Mouse (Mus musculus): ENCODE measurements around the gene Patl2. TPM values are rescaled to one million over a fixed set of nuclear protein-coding genes. Genes with fewer than 3 reads are reported as not detected.
"Not testable (repeated sequence)": the region's sequence is repeated elsewhere in the genome, so short reads cannot be mapped to it uniquely, and the experiment has no call there.

The Patl2 gene
- polyA plus RNA-seq, 1 experiment from 2014 or later, result not detected

DNA sequence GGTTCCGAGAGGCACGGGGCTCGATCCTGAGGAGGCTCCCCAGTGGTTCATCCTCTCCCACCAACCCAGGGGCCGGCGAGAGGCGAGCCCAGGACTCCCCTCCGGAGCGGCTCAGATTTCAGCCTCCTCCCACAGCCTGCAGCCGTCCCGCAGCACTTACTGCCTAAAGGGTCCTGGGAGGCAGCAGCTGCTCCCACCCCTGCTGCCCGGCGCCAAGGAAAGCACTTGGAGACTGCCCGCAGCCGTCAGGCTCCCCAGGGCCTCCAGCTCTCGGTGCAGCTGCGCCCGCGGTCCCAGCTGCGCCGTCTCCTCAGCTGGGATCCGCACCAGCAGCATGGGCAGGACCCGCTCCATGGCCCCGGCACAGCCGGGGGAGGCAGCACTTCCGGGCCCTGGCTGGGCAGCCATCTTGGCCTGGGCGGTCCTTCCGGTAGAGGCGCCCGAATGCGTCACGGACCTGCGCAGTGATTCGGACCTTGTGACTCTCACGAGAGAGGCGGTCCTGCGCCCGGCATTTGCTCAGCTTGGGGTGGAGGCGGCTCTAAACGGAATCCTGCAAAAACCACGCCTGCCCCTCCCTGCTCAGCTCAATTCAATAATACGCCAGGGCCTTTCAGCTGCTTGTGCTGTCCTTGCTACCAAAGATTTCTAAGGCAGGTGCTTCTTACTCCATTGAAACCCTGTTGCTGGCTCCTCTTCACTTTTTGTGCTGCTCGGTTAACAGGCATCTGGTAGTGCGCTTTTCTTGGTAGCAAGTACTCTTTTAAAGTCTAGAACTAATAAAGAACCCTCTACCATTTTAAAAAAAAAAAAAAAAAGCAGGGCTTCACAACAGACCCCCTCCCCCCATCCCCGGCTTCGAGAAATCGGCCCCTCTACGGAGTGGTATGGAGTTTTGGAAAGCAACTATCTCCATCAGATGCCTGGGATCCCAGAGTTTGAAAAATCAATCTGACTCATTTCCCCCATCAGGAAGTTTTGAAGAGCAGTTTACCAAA, 67.7 kb downstream of the Patl2 start, which contains the start of gene Spg11:
TSS of gene Spg11 (minus strand) at position 426 of the 998 bp plus-strand sequence.
- no peaks in the 10 kb centered on the region for H3K9me3 ChIP-seq (ENCODE audit: control insufficient read depth, low read length)
- H3K27me3 ChIP-seq (ENCODE audit: control insufficient read depth, insufficient read depth, low read length), result no peaks in the 10 kb centered on the region
- no peaks in the 10 kb centered on the region for H3K36me3 ChIP-seq (ENCODE audit: control insufficient read depth, insufficient read depth, low read length)
- peak within 1 kb of the TSS; percentile 95 for H3K27ac ChIP-seq (ENCODE audit: low read depth, low read length)
- H3K4me2 ChIP-seq, result peak within 1 kb of the TSS; percentile 62
- ATAC-seq (ENCODE audit: low FRiP score), result peak; percentile 99
- H3K4me1 ChIP-seq (ENCODE audit: control insufficient read depth, insufficient read depth, low read length), result peaks cover 9% of the 10 kb centered on the region; the same call in 1 of the 2 replicates
- WGBS, result 1% methylated on average over 47 of the region's 47 CpGs
- peak; percentile 98 for DNase-seq (ENCODE audit: low spot score, missing footprints)
- H3K9ac ChIP-seq (ENCODE audit: low read length), result peak within 1 kb of the TSS; percentile 97
- H3K4me3 ChIP-seq (ENCODE audit: low read depth, low read length), result peak within 1 kb of the TSS; percentile 83

- 98% methylated on average over 2 of the region's 2 CpGs for WGBS
- Histone ChIP-seq H3K4me2 (peak overlapping the region; percentile 62), H3K4me1 (ENCODE audit: control insufficient read depth, insufficient read depth, low read length) (peaks cover 9% of the 10 kb centered on the region; the same call in 1 of the 2 replicates), H3K27ac (ENCODE audit: low read depth, low read length) (no peak overlapping the region), H3K27me3 (ENCODE audit: control insufficient read depth, insufficient read depth, low read length) (no peaks in the 10 kb centered on the region), H3K36me3 (ENCODE audit: control insufficient read depth, insufficient read depth, low read length) (no peaks in the 10 kb centered on the region), H3K9me3 (ENCODE audit: control insufficient read depth, low read length) (no peaks in the 10 kb centered on the region), H3K4me3 (ENCODE audit: low read depth, low read length) (peak overlapping the region; percentile 83; the same call in 1 of the 2 replicates), H3K9ac (ENCODE audit: low read length) (no peak overlapping the region)
- DNase-seq (ENCODE audit: low spot score, missing footprints) (no peak), ATAC-seq (ENCODE audit: low FRiP score) (no peak)
These were observed 69.1 kb downstream of the Patl2 start for GRCm38 (mm10) chr2:122116888-122117287.

- WGBS, result 90% methylated on average over 4 of the region's 4 CpGs
- no peak overlapping the region for H3K4me2 ChIP-seq
- no peak overlapping the region for H3K4me3 ChIP-seq (ENCODE audit: low read depth, low read length)
- no peaks in the 10 kb centered on the region for H3K27me3 ChIP-seq (ENCODE audit: control insufficient read depth, insufficient read depth, low read length)
- H3K27ac ChIP-seq (ENCODE audit: low read depth, low read length), result no peak overlapping the region
- no peak for DNase-seq (ENCODE audit: low spot score, missing footprints)
- no peak for ATAC-seq (ENCODE audit: low FRiP score)
- H3K9ac ChIP-seq (ENCODE audit: low read length), result no peak overlapping the region
- H3K4me1 ChIP-seq (ENCODE audit: control insufficient read depth, insufficient read depth, low read length), result no peaks in the 10 kb centered on the region
- no peaks in the 10 kb centered on the region for H3K9me3 ChIP-seq (ENCODE audit: control insufficient read depth, low read length)
- peaks cover 8% of the 10 kb centered on the region for H3K36me3 ChIP-seq (ENCODE audit: control insufficient read depth, insufficient read depth, low read length)
These were observed 76.3 kb downstream of the Patl2 start for GRCm38 (mm10) chr2:122109714-122110113.

- H3K36me3 ChIP-seq (ENCODE audit: control insufficient read depth, insufficient read depth, low read length), result peaks cover 8% of the 10 kb centered on the region
- no peaks in the 10 kb centered on the region for H3K9me3 ChIP-seq (ENCODE audit: control insufficient read depth, low read length)
- H3K4me3 ChIP-seq (ENCODE audit: low read depth, low read length), result no peak overlapping the region
- H3K4me2 ChIP-seq, result no peak overlapping the region
- H3K9ac ChIP-seq (ENCODE audit: low read length), result no peak overlapping the region
- WGBS, result 84% methylated on average over 14 of the region's 14 CpGs
- no peaks in the 10 kb centered on the region for H3K4me1 ChIP-seq (ENCODE audit: control insufficient read depth, insufficient read depth, low read length)
- no peaks in the 10 kb centered on the region for H3K27me3 ChIP-seq (ENCODE audit: control insufficient read depth, insufficient read depth, low read length)
- DNase-seq (ENCODE audit: low spot score, missing footprints) (no peak), ATAC-seq (ENCODE audit: low FRiP score) (no peak)
- no peak overlapping the region for H3K27ac ChIP-seq (ENCODE audit: low read depth, low read length)
These were observed 77.9 kb downstream of the Patl2 start for GRCm38 (mm10) chr2:122108101-122108500.

DNA sequence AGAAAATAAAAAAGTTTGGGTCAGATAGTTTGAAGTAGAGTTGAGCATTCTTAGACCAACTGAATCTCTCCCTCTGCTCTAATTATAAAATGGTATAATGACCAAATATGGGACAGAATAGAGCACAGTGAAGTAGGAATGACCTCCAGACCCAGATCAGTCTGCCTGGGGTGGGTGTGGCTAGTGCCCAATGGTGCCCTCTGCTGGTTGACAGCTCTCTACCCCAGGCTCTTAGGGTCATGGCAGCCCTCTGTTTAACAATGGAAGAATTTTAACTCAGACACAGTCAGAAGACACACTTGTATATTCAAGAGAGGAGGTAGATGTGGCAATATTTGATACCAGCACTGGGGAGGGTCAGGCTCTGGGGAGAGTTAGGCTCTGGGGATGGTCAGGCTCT, 83.9 kb downstream of the Patl2 start:
- Histone ChIP-seq H3K27ac (ENCODE audit: low read depth, low read length) (no peak overlapping the region), H3K4me2 (no peak overlapping the region), H3K36me3 (ENCODE audit: control insufficient read depth, insufficient read depth, low read length) (peaks cover 3% of the 10 kb centered on the region), H3K27me3 (ENCODE audit: control insufficient read depth, insufficient read depth, low read length) (no peaks in the 10 kb centered on the region), H3K4me1 (ENCODE audit: control insufficient read depth, insufficient read depth, low read length) (no peaks in the 10 kb centered on the region), H3K9me3 (ENCODE audit: control insufficient read depth, low read length) (no peaks in the 10 kb centered on the region), H3K9ac (ENCODE audit: low read length) (no peak overlapping the region), H3K4me3 (ENCODE audit: low read depth, low read length) (no peak overlapping the region)
- ATAC-seq (ENCODE audit: low FRiP score), result no peak
- DNase-seq (ENCODE audit: low spot score, missing footprints), result no peak

GRCm38 (mm10) chr2:122097686-122098085, 88.3 kb downstream of the Patl2 start:
- peaks cover 14% of the 10 kb centered on the region for H3K36me3 ChIP-seq (ENCODE audit: control insufficient read depth, insufficient read depth, low read length)
- DNase-seq (ENCODE audit: low spot score, missing footprints); H3K4me2 ChIP-seq; H3K27ac ChIP-seq (ENCODE audit: low read depth, low read length); H3K27me3 ChIP-seq (ENCODE audit: control insufficient read depth, insufficient read depth, low read length); ATAC-seq (ENCODE audit: low FRiP score); H3K4me1 ChIP-seq (ENCODE audit: control insufficient read depth, insufficient read depth, low read length); H3K9ac ChIP-seq (ENCODE audit: low read length); H3K9me3 ChIP-seq (ENCODE audit: control insufficient read depth, low read length); H3K4me3 ChIP-seq (ENCODE audit: low read depth, low read length): not testable (repeated sequence)
- WGBS, result 82% methylated on average over 5 of the region's 5 CpGs

DNA sequence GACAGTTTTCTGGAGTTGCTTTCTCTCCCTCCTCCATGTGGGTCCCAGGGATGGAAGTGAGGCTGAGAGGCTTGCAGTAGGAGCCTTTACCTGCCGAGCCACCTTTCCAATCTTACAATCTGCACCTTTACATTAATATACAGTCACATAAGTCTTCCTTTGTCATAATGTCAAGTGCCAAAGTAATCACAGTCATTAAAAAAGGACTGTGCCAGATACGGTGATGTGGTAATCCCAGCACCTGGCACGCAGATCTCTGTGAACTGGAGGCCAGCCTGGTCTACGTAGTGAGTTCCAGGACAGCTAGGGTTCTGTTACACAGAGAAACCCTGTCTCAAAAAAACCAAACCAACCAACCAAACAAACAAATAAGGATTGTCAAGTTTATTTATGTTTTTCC, 92.1 kb downstream of the Patl2 start:
- no peak overlapping the region for H3K4me3 ChIP-seq (ENCODE audit: low read depth, low read length)
- no peak overlapping the region for H3K4me2 ChIP-seq
- H3K27me3 ChIP-seq (ENCODE audit: control insufficient read depth, insufficient read depth, low read length), result no peaks in the 10 kb centered on the region
- ATAC-seq (ENCODE audit: low FRiP score) (no peak), DNase-seq (ENCODE audit: low spot score, missing footprints) (no peak)
- H3K27ac ChIP-seq (ENCODE audit: low read depth, low read length), result no peak overlapping the region
- no peak overlapping the region for H3K9ac ChIP-seq (ENCODE audit: low read length)
- H3K9me3 ChIP-seq (ENCODE audit: control insufficient read depth, low read length), result no peaks in the 10 kb centered on the region
- H3K36me3 ChIP-seq (ENCODE audit: control insufficient read depth, insufficient read depth, low read length), result peaks cover 26% of the 10 kb centered on the region
- no peaks in the 10 kb centered on the region for H3K4me1 ChIP-seq (ENCODE audit: control insufficient read depth, insufficient read depth, low read length)
- 92% methylated on average over 4 of the region's 4 CpGs for WGBS

DNA sequence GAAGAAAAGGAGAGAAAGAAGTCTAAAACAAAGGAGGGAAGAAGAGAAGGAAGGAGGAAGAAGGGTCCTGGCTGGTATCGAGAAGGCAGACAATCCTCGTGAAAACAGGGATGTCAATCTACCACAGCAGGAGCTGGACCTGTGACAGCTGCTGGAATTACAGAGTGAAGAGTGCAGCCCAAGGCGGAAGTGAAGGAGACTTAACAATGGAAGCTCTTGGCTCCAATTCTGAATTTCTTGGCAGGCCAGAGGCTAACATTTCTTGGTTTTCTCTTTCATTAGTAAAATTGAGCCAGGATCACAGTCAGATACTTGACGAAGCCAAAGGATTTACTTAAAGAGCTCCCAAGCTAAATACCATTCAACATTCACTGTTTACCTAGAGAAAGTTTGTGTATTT, 99.5 kb downstream of the Patl2 start:
- ATAC-seq (ENCODE audit: low FRiP score), result no peak
- H3K27me3 ChIP-seq (ENCODE audit: control insufficient read depth, insufficient read depth, low read length), result no peaks in the 10 kb centered on the region
- H3K4me1 ChIP-seq (ENCODE audit: control insufficient read depth, insufficient read depth, low read length), result no peaks in the 10 kb centered on the region
- no peak overlapping the region for H3K4me3 ChIP-seq (ENCODE audit: low read depth, low read length)
- no peaks in the 10 kb centered on the region for H3K9me3 ChIP-seq (ENCODE audit: control insufficient read depth, low read length)
- no peak overlapping the region for H3K27ac ChIP-seq (ENCODE audit: low read depth, low read length)
- H3K36me3 ChIP-seq (ENCODE audit: control insufficient read depth, insufficient read depth, low read length), result peaks cover 13% of the 10 kb centered on the region
- no peak for DNase-seq (ENCODE audit: low spot score, missing footprints)
- WGBS, result 83% methylated on average over 4 of the region's 4 CpGs
- no peak overlapping the region for H3K4me2 ChIP-seq
- H3K9ac ChIP-seq (ENCODE audit: low read length), result no peak overlapping the region

- DNase-seq (ENCODE audit: low spot score, missing footprints) (no peak), ATAC-seq (ENCODE audit: low FRiP score) (no peak)
- no peak overlapping the region for H3K27ac ChIP-seq (ENCODE audit: low read depth, low read length)
- H3K9ac ChIP-seq (ENCODE audit: low read length), result no peak overlapping the region
- H3K4me2 ChIP-seq, result no peak overlapping the region
- 69% methylated on average over 7 of the region's 7 CpGs for WGBS
- H3K9me3 ChIP-seq (ENCODE audit: control insufficient read depth, low read length), result no peaks in the 10 kb centered on the region
- H3K36me3 ChIP-seq (ENCODE audit: control insufficient read depth, insufficient read depth, low read length), result peaks cover 16% of the 10 kb centered on the region
- no peaks in the 10 kb centered on the region for H3K4me1 ChIP-seq (ENCODE audit: control insufficient read depth, insufficient read depth, low read length)
- H3K4me3 ChIP-seq (ENCODE audit: low read depth, low read length), result no peak overlapping the region
- H3K27me3 ChIP-seq (ENCODE audit: control insufficient read depth, insufficient read depth, low read length), result no peaks in the 10 kb centered on the region
These were observed 104.1 kb downstream of the Patl2 start for GRCm38 (mm10) chr2:122081728-122082456.
